Mouse (Mus musculus): Measurements from ENCODE around the gene Mtrf1l.

The Mtrf1l gene

GRCm38 (mm10) chr10:5804691-5805156 lies 19.0 kb downstream of the Mtrf1l start:
- DNase-seq, result no peak

- no peak for DNase-seq
Measured at GRCm38 (mm10) chr10:5803739-5804138, 20.0 kb downstream of the Mtrf1l start.

GRCm38 (mm10) chr10:5802866-5803265 lies 20.8 kb downstream of the Mtrf1l start:
- DNase-seq, result no peak

- no peak for DNase-seq
Measured at GRCm38 (mm10) chr10:5800490-5800889, 23.2 kb downstream of the Mtrf1l start.

- DNase-seq, result no peak
Measured at GRCm38 (mm10) chr10:5798069-5798468, 25.6 kb downstream of the Mtrf1l start.

GRCm38 (mm10) chr10:5790657-5791056 lies 33.1 kb downstream of the Mtrf1l start:
- peak in 1 of 2 experiments; percentile 49 for DNase-seq

GRCm38 (mm10) chr10:5786923-5787322 lies 36.8 kb downstream of the Mtrf1l start:
- DNase-seq, result no peak

Data from spleen, adult 18-20 months (tissue).